Mouse (Mus musculus) E14TG2a.4 (cell line): ENCODE data around the gene Gga1.

Experiments
- H3K27me3 ChIP-seq: 2 replicates; pipeline ENCODE4 v1.6.1; 2014; ENCODE audit warnings: low read length, control low read depth; ENCODE audit not compliant: insufficient read depth
- H3K36me3 ChIP-seq: 2 replicates; pipeline ENCODE4 v1.6.1; 2014; ENCODE audit warnings: low read length, control low read depth; ENCODE audit not compliant: insufficient read depth
- H3K4me1 ChIP-seq: replicated peaks from 2 replicates; pipeline ENCODE4 v1.6.1; 2014; ENCODE audit warnings: low read depth, low read length, control low read depth
- H3K4me3 ChIP-seq: replicated peaks from 2 replicates; pipeline ENCODE4 v1.5.1; 2014; ENCODE audit warnings: mild to moderate bottlenecking, low read length
- H3K9me3 ChIP-seq: 2 replicates; pipeline ENCODE4 v1.6.1; 2014; ENCODE audit warnings: low read length, control low read depth
- CTCF ChIP-seq: conservative IDR thresholded peaks from 2 replicates; pipeline ENCODE4 v1.5.1; 2014; ENCODE audit warnings: low read length
- NANOG ChIP-seq: IDR thresholded peaks from 2 replicates; pipeline ENCODE4 v1.6.1; 2014; ENCODE audit warnings: borderline replicate concordance, low read length, mixed read lengths
- POU5F1 ChIP-seq: IDR thresholded peaks from 2 replicates; pipeline ENCODE4 v1.6.1; 2014; ENCODE audit warnings: low read length, borderline replicate concordance

Gga1 gene

GRCm38 (mm10) chr15:78849485-78849884 lies 27.5 kb upstream of the Gga1 start:
- Histone ChIP-seq H3K36me3 (no peaks in the 10 kb centered on the region), H3K9me3 (no peaks in the 10 kb centered on the region), H3K27me3 (peaks cover 21% of the 10 kb centered on the region), H3K4me3 (peak overlapping the region; percentile 26; the same call in 1 of the 2 replicates), H3K4me1 (peaks cover 76% of the 10 kb centered on the region)
- TF ChIP-seq POU5F1 (no peak), NANOG (no peak), CTCF (no peak)

GRCm38 (mm10) chr15:78850059-78850824 lies 26.7 kb upstream of the Gga1 start:
- no peaks in the 10 kb centered on the region for H3K36me3 ChIP-seq
- H3K4me1 ChIP-seq, result peaks cover 68% of the 10 kb centered on the region
- no peaks in the 10 kb centered on the region for H3K9me3 ChIP-seq
- TF ChIP-seq CTCF, result no peak
- TF ChIP-seq NANOG, result no peak
- TF ChIP-seq POU5F1, result no peak
- peaks cover 19% of the 10 kb centered on the region for H3K27me3 ChIP-seq
- 0 out of 2 replicates have a peak overlapping the region, but pooled peaks have one; percentile 26 for H3K4me3 ChIP-seq

- peaks cover 61% of the 10 kb centered on the region for H3K4me1 ChIP-seq
- no peaks in the 10 kb centered on the region for H3K9me3 ChIP-seq
- peaks cover 12% of the 10 kb centered on the region; the same call in 1 of the 2 replicates for H3K27me3 ChIP-seq
- no peak for TF ChIP-seq POU5F1
- TF ChIP-seq CTCF, result no peak
- no peak for TF ChIP-seq NANOG
- H3K36me3 ChIP-seq, result no peaks in the 10 kb centered on the region
- H3K4me3 ChIP-seq, result no peak overlapping the region
These were observed 26.0 kb upstream of the Gga1 start for GRCm38 (mm10) chr15:78850944-78851343.

- peaks cover 55% of the 10 kb centered on the region for H3K4me1 ChIP-seq
These were observed 25.4 kb upstream of the Gga1 start for GRCm38 (mm10) chr15:78851505-78852153.

GRCm38 (mm10) chr15:78855303-78855965 lies 21.6 kb upstream of the Gga1 start, which contains the start of gene Lgals2:
Gene Lgals2, minus strand, starts transcription at chr15:78855529.
- TF ChIP-seq POU5F1 (no peak), NANOG (no peak), CTCF (no peak)
- H3K4me1 ChIP-seq, result peaks cover 18% of the 10 kb centered on the region

More at GRCm38 (mm10) chr15:78851505-78852153, 25.4 kb upstream of the Gga1 start:
- Histone ChIP-seq H3K9me3 (no peaks in the 10 kb centered on the region), H3K36me3 (no peaks in the 10 kb centered on the region), H3K4me3 (no peak overlapping the region), H3K27me3 (peaks cover 8% of the 10 kb centered on the region; the same call in 1 of the 2 replicates)
- peak; percentile 44 for TF ChIP-seq CTCF
- no peak for TF ChIP-seq POU5F1

GRCm38 (mm10) chr15:78857009-78857408 lies 20.0 kb upstream of the Gga1 start:
- Histone ChIP-seq H3K9me3 (no peaks in the 10 kb centered on the region), H3K27me3 (peaks cover 14% of the 10 kb centered on the region), H3K4me1 (peaks cover 5% of the 10 kb centered on the region), H3K4me3 (no peak overlapping the region), H3K36me3 (no peaks in the 10 kb centered on the region)
- no peak for TF ChIP-seq POU5F1
- no peak for TF ChIP-seq CTCF
- no peak for TF ChIP-seq NANOG

More at GRCm38 (mm10) chr15:78855303-78855965, 21.6 kb upstream of the Gga1 start, which contains the start of gene Lgals2:
- no peaks in the 10 kb centered on the region for H3K36me3 ChIP-seq
- H3K27me3 ChIP-seq, result peaks cover 4% of the 10 kb centered on the region
- H3K9me3 ChIP-seq, result no peaks in the 10 kb centered on the region
- H3K4me3 ChIP-seq, result no peak within 1 kb of the TSS

GRCm38 (mm10) chr15:78859311-78859710 lies 17.7 kb upstream of the Gga1 start:
- peaks cover 20% of the 10 kb centered on the region for H3K4me1 ChIP-seq
- no peak overlapping the region for H3K4me3 ChIP-seq
- no peaks in the 10 kb centered on the region for H3K36me3 ChIP-seq
- peaks cover 19% of the 10 kb centered on the region for H3K27me3 ChIP-seq
- H3K9me3 ChIP-seq, result no peaks in the 10 kb centered on the region
- no peak for TF ChIP-seq CTCF
- TF ChIP-seq NANOG, result no peak
- no peak for TF ChIP-seq POU5F1

- H3K36me3 ChIP-seq, result no peaks in the 10 kb centered on the region
- TF ChIP-seq CTCF, result no peak
- no peak for TF ChIP-seq NANOG
- TF ChIP-seq POU5F1, result no peak
- no peaks in the 10 kb centered on the region for H3K9me3 ChIP-seq
- H3K4me3 ChIP-seq, result no peak overlapping the region
- peaks cover 24% of the 10 kb centered on the region for H3K4me1 ChIP-seq
- peaks cover 16% of the 10 kb centered on the region for H3K27me3 ChIP-seq
These were observed 17.3 kb upstream of the Gga1 start for GRCm38 (mm10) chr15:78859714-78860113.
